Mouse (Mus musculus): ENCODE results near the gene Gfer.

Gene Gfer

DNA sequence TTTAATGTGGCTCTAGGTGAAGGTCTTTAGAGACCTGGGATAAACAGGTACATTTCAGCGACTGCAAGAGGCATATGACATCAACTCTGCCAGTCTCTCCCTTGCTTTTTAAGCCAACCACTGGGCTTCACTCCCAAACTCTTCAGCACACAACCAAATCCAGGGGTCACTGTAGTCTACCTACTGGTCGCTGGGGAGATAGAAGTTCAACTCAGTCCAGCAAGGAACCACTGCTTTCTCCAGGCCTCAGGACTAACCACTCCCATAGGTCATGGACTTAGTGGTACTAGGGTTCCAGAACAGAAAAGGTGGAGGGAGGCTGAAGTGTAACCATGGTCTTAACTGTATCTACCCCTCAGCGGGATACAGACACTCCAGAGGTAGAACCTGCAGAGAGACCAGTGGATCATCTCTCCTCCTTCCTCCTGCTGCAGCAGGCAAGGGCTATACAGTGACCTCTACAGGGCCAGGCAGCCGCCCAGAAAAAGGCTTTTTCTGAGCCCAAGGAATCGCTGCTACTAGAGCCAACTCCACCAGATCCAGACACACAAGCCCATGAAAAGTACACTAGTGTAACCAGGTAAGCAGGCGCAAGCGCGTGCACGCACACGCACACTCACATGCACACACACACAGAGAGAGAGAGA, 47.1 kb downstream of the Gfer start:
- in situ Hi-C loops (cut with MboI, MseI) = no loop called here

DNA sequence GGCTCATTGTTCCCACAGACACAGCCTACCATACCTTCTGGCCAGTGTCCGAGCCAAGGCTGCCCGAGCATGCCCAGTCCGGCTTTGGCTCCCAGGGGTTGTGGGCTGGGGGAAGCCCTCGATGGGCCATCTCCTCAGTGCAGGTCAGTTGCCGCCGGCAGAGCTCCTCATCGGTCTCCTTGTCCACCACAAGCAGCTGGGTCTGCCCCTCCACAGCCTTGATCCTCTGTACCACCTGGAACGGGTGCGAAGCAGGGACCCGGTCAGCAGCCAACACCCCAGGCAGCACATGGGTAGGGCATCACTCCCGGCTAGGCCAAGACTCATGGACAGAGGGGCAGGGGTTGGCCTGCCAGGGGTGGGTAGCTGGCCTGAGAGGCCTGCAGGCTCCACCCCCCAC, 48.5 kb downstream of the Gfer start:
- in situ Hi-C loops (cut with MboI, MseI) = no loop called here

DNA sequence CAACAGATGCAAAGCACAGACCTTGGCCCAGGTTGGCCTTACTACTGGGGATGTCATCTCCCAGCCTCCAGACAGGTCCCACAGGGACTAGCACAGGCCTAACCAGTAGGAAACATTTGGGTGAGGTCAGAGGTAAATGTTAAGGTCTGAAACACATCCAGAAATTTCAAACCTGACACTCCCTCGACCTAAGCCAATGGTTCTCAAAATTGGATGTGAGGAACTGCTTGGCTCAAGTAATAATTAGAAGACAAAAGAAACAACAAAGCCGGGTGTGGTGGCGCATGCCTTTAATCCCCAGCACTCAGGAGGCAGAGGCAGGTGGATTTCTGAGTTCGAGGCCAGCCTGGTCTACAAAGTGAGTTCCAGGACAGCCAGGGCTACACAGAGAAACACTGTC, 49.6 kb downstream of the Gfer start:
- in situ Hi-C loops (cut with MboI, MseI) = no loop called here

DNA sequence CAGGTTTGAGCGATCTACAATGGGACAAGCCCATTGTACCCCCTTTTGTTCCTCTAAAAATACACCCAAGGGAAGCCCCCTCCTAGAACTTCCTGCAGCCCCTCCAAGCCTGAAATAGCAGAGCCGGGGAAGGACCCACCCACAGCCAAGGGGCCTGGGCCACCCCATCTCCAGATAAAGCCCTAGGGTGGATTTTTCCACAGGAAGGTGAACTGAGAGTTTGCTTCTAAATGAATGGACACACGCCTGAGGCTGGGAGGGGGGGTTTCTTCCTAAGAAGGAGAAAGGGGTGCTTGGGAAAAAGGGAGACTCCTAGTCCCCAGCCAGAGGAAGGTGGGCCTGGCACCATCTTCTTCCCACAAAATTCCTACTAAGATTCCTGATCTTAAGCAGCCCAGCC, 50.0 kb downstream of the Gfer start:
- in situ Hi-C loops (cut with MboI, MseI) = no loop called here

DNA sequence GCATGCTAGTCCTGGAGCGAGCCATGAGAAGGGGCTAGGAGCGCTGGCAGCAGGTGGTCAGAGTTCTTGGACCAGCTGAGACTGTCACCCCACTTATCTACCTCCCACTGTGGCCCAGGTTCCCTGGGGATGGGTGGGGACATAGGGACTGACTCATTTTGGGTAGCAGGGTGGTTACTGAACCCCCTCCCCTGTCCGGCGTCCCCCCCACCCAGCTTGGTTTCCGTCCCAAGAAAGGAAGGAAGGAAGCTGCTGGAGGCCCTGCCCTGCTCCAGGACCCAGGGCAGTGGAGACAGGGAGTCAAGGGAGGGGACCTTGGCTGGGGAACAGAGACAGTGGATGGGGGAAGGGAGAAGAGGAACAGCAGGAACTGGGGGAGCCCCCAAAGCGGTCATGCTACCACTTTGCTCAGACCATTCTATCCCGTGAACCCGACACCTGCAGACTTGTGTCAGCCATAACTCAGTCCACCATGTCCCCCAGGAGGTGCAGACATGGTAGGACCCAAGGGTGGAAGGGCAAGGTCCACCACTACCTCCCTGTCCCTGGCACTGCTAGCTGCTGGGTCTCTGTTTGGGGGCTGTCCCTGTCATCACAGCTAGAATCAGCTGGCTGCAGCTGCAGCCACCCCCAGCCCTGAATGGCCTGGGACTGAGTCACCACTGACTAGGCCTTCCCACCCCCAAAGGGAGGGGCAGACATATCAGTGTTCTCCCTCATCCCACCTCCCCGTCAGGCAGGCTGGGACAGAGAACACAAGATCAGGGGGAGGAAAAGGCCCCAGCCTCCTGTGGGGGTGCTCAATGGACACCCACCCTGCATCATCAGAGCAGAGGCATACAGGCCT, 50.9 kb downstream of the Gfer start:
- in situ Hi-C loops (cut with MboI, MseI) = no loop called here

DNA sequence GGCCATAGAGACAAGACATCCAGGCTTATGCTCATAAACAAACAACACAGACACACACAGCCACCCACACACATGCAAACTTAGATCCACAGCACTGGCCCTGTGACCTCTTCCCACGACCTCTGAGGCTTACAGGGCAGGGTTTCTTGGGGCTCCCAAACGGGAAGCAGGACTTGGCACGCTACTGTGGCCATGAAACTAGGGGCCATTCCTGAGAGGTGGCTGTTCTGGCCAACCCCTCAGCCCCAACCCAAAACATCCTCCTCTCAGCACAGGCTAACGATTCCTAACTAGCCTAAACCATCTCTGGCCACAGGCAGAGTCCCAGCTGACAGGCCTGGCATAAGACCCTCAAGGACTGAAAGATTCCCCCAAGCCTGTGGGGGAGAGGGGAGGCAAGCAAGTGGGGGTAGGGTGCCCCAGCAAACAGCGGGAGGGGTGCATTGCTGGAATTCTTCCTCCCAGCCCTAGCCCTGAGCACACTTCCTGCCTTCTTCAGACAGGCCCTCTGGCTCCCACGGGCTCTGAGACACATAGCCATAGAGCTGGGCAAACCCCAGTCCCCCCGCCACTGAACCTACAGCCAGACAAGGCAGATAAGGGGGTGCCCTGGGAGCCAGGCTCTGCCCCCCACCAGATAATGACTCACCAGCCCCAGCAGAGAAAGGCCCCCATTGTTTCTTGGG, 51.8 kb downstream of the Gfer start:
- in situ Hi-C loops (cut with MboI, MseI) = no loop called here
